Mouse (Mus musculus): ENCODE results near the gene Cdk2ap2. TPM values are rescaled to one million over a fixed set of nuclear protein-coding genes. Genes with fewer than 3 reads are reported as not detected.

Gene Cdk2ap2
- polyA plus RNA-seq, 1 experiment, result 26.9 TPM

GRCm38 (mm10) chr19:4088146-4088545 is 8.8 kb upstream of the Cdk2ap2 start:
- H3K4me1 ChIP-seq (ENCODE audit: control insufficient read depth, insufficient read depth, low read length), result no peaks in the 10 kb centered on the region
- no peaks in the 10 kb centered on the region for H3K36me3 ChIP-seq (ENCODE audit: control insufficient read depth, insufficient read depth, low read length, poor library complexity, severe bottlenecking)
- no peaks in the 10 kb centered on the region for H3K27me3 ChIP-seq (ENCODE audit: control insufficient read depth, insufficient read depth, low read length, poor library complexity, severe bottlenecking)
- H3K9me3 ChIP-seq (replicated peaks; ENCODE audit: control insufficient read depth, insufficient read depth, low read length, poor library complexity, severe bottlenecking), result no peaks in the 10 kb centered on the region
- H3K4me3 ChIP-seq (ENCODE audit: low read depth, low read length), result no peak overlapping the region
- H3K9ac ChIP-seq (ENCODE audit: low read depth, poor library complexity, severe bottlenecking), result no peak overlapping the region
- TF ChIP-seq POLR2A (IDR thresholded peaks at IDR 0.05; ENCODE audit: insufficient read depth, low read length), result no peak
- H3K27ac ChIP-seq (ENCODE audit: insufficient read depth, low read length), result no peak overlapping the region

GRCm38 (mm10) chr19:4089128-4089527 is 7.9 kb upstream of the Cdk2ap2 start:
- Histone ChIP-seq H3K27me3 (ENCODE audit: control insufficient read depth, insufficient read depth, low read length, poor library complexity, severe bottlenecking) (no peaks in the 10 kb centered on the region), H3K9me3 (replicated peaks; ENCODE audit: control insufficient read depth, insufficient read depth, low read length, poor library complexity, severe bottlenecking) (no peaks in the 10 kb centered on the region), H3K27ac (ENCODE audit: insufficient read depth, low read length) (no peak overlapping the region), H3K9ac (ENCODE audit: low read depth, poor library complexity, severe bottlenecking) (no peak overlapping the region), H3K36me3 (ENCODE audit: control insufficient read depth, insufficient read depth, low read length, poor library complexity, severe bottlenecking) (no peaks in the 10 kb centered on the region), H3K4me1 (ENCODE audit: control insufficient read depth, insufficient read depth, low read length) (no peaks in the 10 kb centered on the region), H3K4me3 (ENCODE audit: low read depth, low read length) (no peak overlapping the region)
- TF ChIP-seq POLR2A (IDR thresholded peaks at IDR 0.05; ENCODE audit: insufficient read depth, low read length) (no peak), CTCF (IDR thresholded peaks at IDR 0.05; ENCODE audit: low read depth, low read length) (no peak), EP300 (IDR thresholded peaks at IDR 0.05; ENCODE audit: insufficient read depth, low read depth, low read length) (no peak)

- H3K36me3 ChIP-seq (ENCODE audit: control insufficient read depth, insufficient read depth, low read length, poor library complexity, severe bottlenecking), result no peaks in the 10 kb centered on the region
- H3K9ac ChIP-seq (ENCODE audit: low read depth, poor library complexity, severe bottlenecking), result no peak overlapping the region
- H3K4me3 ChIP-seq (ENCODE audit: low read depth, low read length), result no peak overlapping the region
- no peak for TF ChIP-seq CTCF (IDR thresholded peaks at IDR 0.05; ENCODE audit: low read depth, low read length)
- H3K27ac ChIP-seq (ENCODE audit: insufficient read depth, low read length), result no peak overlapping the region
- H3K4me1 ChIP-seq (ENCODE audit: control insufficient read depth, insufficient read depth, low read length), result no peaks in the 10 kb centered on the region
- no peaks in the 10 kb centered on the region for H3K27me3 ChIP-seq (ENCODE audit: control insufficient read depth, insufficient read depth, low read length, poor library complexity, severe bottlenecking)
- H3K9me3 ChIP-seq (replicated peaks; ENCODE audit: control insufficient read depth, insufficient read depth, low read length, poor library complexity, severe bottlenecking), result no peaks in the 10 kb centered on the region
Measured at GRCm38 (mm10) chr19:4090446-4090845, 6.5 kb upstream of the Cdk2ap2 start.

- no peak overlapping the region for H3K9ac ChIP-seq (ENCODE audit: low read depth, poor library complexity, severe bottlenecking)
- no peak overlapping the region for H3K27ac ChIP-seq (ENCODE audit: insufficient read depth, low read length)
- no peaks in the 10 kb centered on the region for H3K27me3 ChIP-seq (ENCODE audit: control insufficient read depth, insufficient read depth, low read length, poor library complexity, severe bottlenecking)
- no peaks in the 10 kb centered on the region for H3K4me1 ChIP-seq (ENCODE audit: control insufficient read depth, insufficient read depth, low read length)
- H3K36me3 ChIP-seq (ENCODE audit: control insufficient read depth, insufficient read depth, low read length, poor library complexity, severe bottlenecking), result no peaks in the 10 kb centered on the region
- no peak overlapping the region for H3K4me3 ChIP-seq (ENCODE audit: low read depth, low read length)
- no peaks in the 10 kb centered on the region for H3K9me3 ChIP-seq (replicated peaks; ENCODE audit: control insufficient read depth, insufficient read depth, low read length, poor library complexity, severe bottlenecking)
- no peak for TF ChIP-seq POLR2A (IDR thresholded peaks at IDR 0.05; ENCODE audit: insufficient read depth, low read length)
- TF ChIP-seq CTCF (IDR thresholded peaks at IDR 0.05; ENCODE audit: low read depth, low read length), result no peak
- no peak for TF ChIP-seq EP300 (IDR thresholded peaks at IDR 0.05; ENCODE audit: insufficient read depth, low read depth, low read length)
Measured at GRCm38 (mm10) chr19:4091383-4091782, 5.6 kb upstream of the Cdk2ap2 start.

- no peaks in the 10 kb centered on the region for H3K9me3 ChIP-seq (replicated peaks; ENCODE audit: control insufficient read depth, insufficient read depth, low read length, poor library complexity, severe bottlenecking)
- no peaks in the 10 kb centered on the region for H3K36me3 ChIP-seq (ENCODE audit: control insufficient read depth, insufficient read depth, low read length, poor library complexity, severe bottlenecking)
- H3K27ac ChIP-seq (ENCODE audit: insufficient read depth, low read length), result no peak overlapping the region
- H3K4me3 ChIP-seq (ENCODE audit: low read depth, low read length), result no peak overlapping the region
- H3K27me3 ChIP-seq (ENCODE audit: control insufficient read depth, insufficient read depth, low read length, poor library complexity, severe bottlenecking), result no peaks in the 10 kb centered on the region
- H3K9ac ChIP-seq (ENCODE audit: low read depth, poor library complexity, severe bottlenecking), result no peak overlapping the region
- no peaks in the 10 kb centered on the region for H3K4me1 ChIP-seq (ENCODE audit: control insufficient read depth, insufficient read depth, low read length)
- TF ChIP-seq EP300 (IDR thresholded peaks at IDR 0.05; ENCODE audit: insufficient read depth, low read depth, low read length), result no peak
Measured at GRCm38 (mm10) chr19:4092750-4093149, 4.2 kb upstream of the Cdk2ap2 start.

- H3K9me3 ChIP-seq (replicated peaks; ENCODE audit: control insufficient read depth, insufficient read depth, low read length, poor library complexity, severe bottlenecking), result no peaks in the 10 kb centered on the region
- H3K27ac ChIP-seq (ENCODE audit: insufficient read depth, low read length), result no peak overlapping the region
- no peaks in the 10 kb centered on the region for H3K27me3 ChIP-seq (ENCODE audit: control insufficient read depth, insufficient read depth, low read length, poor library complexity, severe bottlenecking)
- H3K4me1 ChIP-seq (ENCODE audit: control insufficient read depth, insufficient read depth, low read length), result peaks cover 2% of the 10 kb centered on the region
- H3K36me3 ChIP-seq (ENCODE audit: control insufficient read depth, insufficient read depth, low read length, poor library complexity, severe bottlenecking), result no peaks in the 10 kb centered on the region
- TF ChIP-seq CTCF (IDR thresholded peaks at IDR 0.05; ENCODE audit: low read depth, low read length), result no peak
- TF ChIP-seq POLR2A (IDR thresholded peaks at IDR 0.05; ENCODE audit: insufficient read depth, low read length), result no peak
- no peak for TF ChIP-seq EP300 (IDR thresholded peaks at IDR 0.05; ENCODE audit: insufficient read depth, low read depth, low read length)
- no peak overlapping the region for H3K4me3 ChIP-seq (ENCODE audit: low read depth, low read length)
- no peak overlapping the region for H3K9ac ChIP-seq (ENCODE audit: low read depth, poor library complexity, severe bottlenecking)
Measured at GRCm38 (mm10) chr19:4093772-4094171, 3.2 kb upstream of the Cdk2ap2 start.

GRCm38 (mm10) chr19:4094348-4094747 is 2.6 kb upstream of the Cdk2ap2 start:
- Histone ChIP-seq H3K27me3 (ENCODE audit: control insufficient read depth, insufficient read depth, low read length, poor library complexity, severe bottlenecking) (no peaks in the 10 kb centered on the region), H3K27ac (ENCODE audit: insufficient read depth, low read length) (no peak overlapping the region), H3K4me3 (ENCODE audit: low read depth, low read length) (no peak overlapping the region), H3K36me3 (ENCODE audit: control insufficient read depth, insufficient read depth, low read length, poor library complexity, severe bottlenecking) (no peaks in the 10 kb centered on the region), H3K9me3 (replicated peaks; ENCODE audit: control insufficient read depth, insufficient read depth, low read length, poor library complexity, severe bottlenecking) (no peaks in the 10 kb centered on the region), H3K9ac (ENCODE audit: low read depth, poor library complexity, severe bottlenecking) (no peak overlapping the region), H3K4me1 (ENCODE audit: control insufficient read depth, insufficient read depth, low read length) (peaks cover 2% of the 10 kb centered on the region)
- TF ChIP-seq POLR2A (IDR thresholded peaks at IDR 0.05; ENCODE audit: insufficient read depth, low read length), result no peak
- TF ChIP-seq EP300 (IDR thresholded peaks at IDR 0.05; ENCODE audit: insufficient read depth, low read depth, low read length), result no peak
- TF ChIP-seq CTCF (IDR thresholded peaks at IDR 0.05; ENCODE audit: low read depth, low read length), result no peak

Data from ES-Bruce4 (cell line).